Mouse (Mus musculus): Measurements from ENCODE around the gene 1700093K21Rik. TPM values are rescaled to one million over a fixed set of nuclear protein-coding genes. Genes with fewer than 3 reads are reported as not detected.

The 1700093K21Rik gene
- polyA plus RNA-seq, 1 experiment from 2014 or later, result not detected

DNA sequence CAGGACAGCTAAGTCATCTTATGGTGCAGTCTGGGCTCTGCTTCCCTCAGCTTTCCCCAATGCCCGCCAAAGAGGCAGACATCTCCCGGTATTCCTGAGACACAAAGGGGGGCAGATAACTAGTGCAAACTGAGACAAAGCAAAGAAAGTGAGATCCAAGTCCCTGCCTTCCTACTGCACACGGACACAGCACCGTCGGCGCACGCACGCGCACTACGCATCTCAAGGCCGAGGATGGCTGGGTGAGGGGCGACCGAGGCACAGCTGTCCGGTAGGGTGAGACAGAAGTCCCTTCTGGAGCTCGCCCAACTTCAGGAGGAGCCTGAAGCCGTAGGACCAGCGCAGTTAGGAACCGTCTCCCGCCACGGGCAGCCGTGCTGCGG lies 23.6 kb downstream of the 1700093K21Rik start:
- H3K9ac ChIP-seq, result peak overlapping the region; percentile 96
- H3K27ac ChIP-seq, result peak overlapping the region; percentile 92
- H3K4me2 ChIP-seq, result peak overlapping the region; percentile 84
- H3K4me3 ChIP-seq (replicated peaks), result peak overlapping the region; percentile 92
- no peaks in the 10 kb centered on the region for H3K27me3 ChIP-seq
- peaks cover 35% of the 10 kb centered on the region for H3K4me1 ChIP-seq (replicated peaks)
- H3K9me3 ChIP-seq (replicated peaks), result no peaks in the 10 kb centered on the region
- DNase-seq, result no peak
- peaks cover 35% of the 10 kb centered on the region for H3K36me3 ChIP-seq
- peak; percentile 64 for ATAC-seq (ENCODE audit: low read depth)
- 0% methylated on average over 22 of the region's 22 CpGs for WGBS (ENCODE audit: insufficient replicate concordance)

GRCm38 (mm10) chr11:23496661-23497060 lies 24.3 kb downstream of the 1700093K21Rik start:
- H3K9ac ChIP-seq, result peak overlapping the region; percentile 96
- H3K27me3 ChIP-seq, result no peaks in the 10 kb centered on the region
- H3K9me3 ChIP-seq (replicated peaks), result no peaks in the 10 kb centered on the region
- 0 out of 2 replicates have a peak overlapping the region, but pooled peaks have one; percentile 92 for H3K27ac ChIP-seq
- peaks cover 35% of the 10 kb centered on the region for H3K4me1 ChIP-seq (replicated peaks)
- WGBS (ENCODE audit: insufficient replicate concordance), result 61% methylated on average over 6 of the region's 6 CpGs
- DNase-seq, result peak; percentile 4
- H3K4me3 ChIP-seq (replicated peaks), result peak overlapping the region; percentile 92
- peak overlapping the region; percentile 84 for H3K4me2 ChIP-seq
- no peak for ATAC-seq (ENCODE audit: low read depth)
- H3K36me3 ChIP-seq, result peaks cover 40% of the 10 kb centered on the region

- no peak overlapping the region for H3K27ac ChIP-seq
- no peak overlapping the region for H3K9ac ChIP-seq
- peaks cover 54% of the 10 kb centered on the region for H3K36me3 ChIP-seq
- no peak overlapping the region for H3K4me3 ChIP-seq (replicated peaks)
- ATAC-seq (ENCODE audit: low read depth), result no peak
- 90% methylated on average over 6 of the region's 6 CpGs for WGBS (ENCODE audit: insufficient replicate concordance)
- no peaks in the 10 kb centered on the region for H3K9me3 ChIP-seq (replicated peaks)
- H3K27me3 ChIP-seq, result no peaks in the 10 kb centered on the region
- DNase-seq, result no peak
- peak overlapping the region; percentile 84; the same call in 1 of the 2 replicates for H3K4me2 ChIP-seq
- H3K4me1 ChIP-seq (replicated peaks), result peaks cover 35% of the 10 kb centered on the region
Observed at GRCm38 (mm10) chr11:23495231-23495630, 25.7 kb downstream of the 1700093K21Rik start.

DNA sequence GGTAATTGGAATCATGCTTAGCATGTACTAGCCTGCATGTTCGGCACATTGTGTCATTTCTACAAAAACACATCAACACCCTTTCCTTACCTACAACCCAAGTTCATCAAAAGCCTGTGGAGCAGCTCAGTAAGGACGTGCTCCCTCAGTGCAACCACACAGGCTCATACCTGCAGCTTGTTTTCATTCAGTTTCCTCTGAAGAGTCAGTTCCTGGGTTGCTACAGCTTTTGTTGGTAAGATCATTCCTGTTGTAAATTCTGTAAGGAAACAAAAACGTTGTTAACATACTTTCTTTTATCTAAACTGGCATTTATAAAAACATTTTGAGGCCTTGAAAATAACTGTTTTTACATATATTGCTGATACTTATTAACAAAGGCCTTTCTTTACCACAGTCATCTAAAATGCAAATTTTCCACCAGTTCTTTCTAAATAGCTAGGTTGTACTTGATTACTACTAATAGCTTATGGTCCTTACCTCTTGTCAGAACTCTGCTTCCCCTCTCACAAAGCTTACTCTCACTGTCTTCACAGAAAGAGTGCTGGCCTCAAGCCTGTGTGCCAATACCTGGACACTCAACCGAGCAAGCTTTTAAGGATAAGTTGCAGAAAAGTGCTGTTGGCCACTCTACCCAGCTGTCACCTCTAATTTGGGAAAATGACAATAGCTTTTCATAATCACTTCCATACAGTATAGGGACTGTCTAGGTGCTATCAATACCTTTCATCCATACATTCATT lies 28.7 kb downstream of the 1700093K21Rik start:
- no peak overlapping the region for H3K9ac ChIP-seq
- no peak for DNase-seq
- peaks cover 27% of the 10 kb centered on the region for H3K4me1 ChIP-seq (replicated peaks)
- no peak overlapping the region for H3K4me2 ChIP-seq
- H3K4me3 ChIP-seq (replicated peaks), result no peak overlapping the region
- H3K9me3 ChIP-seq (replicated peaks), result no peaks in the 10 kb centered on the region
- no peak overlapping the region for H3K27ac ChIP-seq
- no peaks in the 10 kb centered on the region for H3K27me3 ChIP-seq
- H3K36me3 ChIP-seq, result peaks cover 84% of the 10 kb centered on the region
- ATAC-seq (ENCODE audit: low read depth), result no peak
- WGBS (ENCODE audit: insufficient replicate concordance), result 75% methylated on average over 4 of the region's 4 CpGs

GRCm38 (mm10) chr11:23489955-23490354 lies 31.0 kb downstream of the 1700093K21Rik start:
- H3K4me1 ChIP-seq (replicated peaks), result peaks cover 5% of the 10 kb centered on the region
- no peaks in the 10 kb centered on the region for H3K9me3 ChIP-seq (replicated peaks)
- no peaks in the 10 kb centered on the region for H3K27me3 ChIP-seq
- ATAC-seq (ENCODE audit: low read depth) (no peak), DNase-seq (no peak)
- H3K4me2 ChIP-seq, result no peak overlapping the region
- WGBS (ENCODE audit: insufficient replicate concordance), result 35% methylated on average over 1 of the region's 1 CpGs
- H3K4me3 ChIP-seq (replicated peaks), result no peak overlapping the region
- no peak overlapping the region for H3K9ac ChIP-seq
- no peak overlapping the region for H3K27ac ChIP-seq
- peaks cover 91% of the 10 kb centered on the region for H3K36me3 ChIP-seq

Small RNA genes lying within 50 kb of the gene (microRNA-seq; reads per million reads assigned to microRNA genes)
- not detected for gene Gm47279

Other genes starting within 250 kb of the 1700093K21Rik start
- 9.4 and 9.5 TPM in 2 replicates for gene Usp34, start 214.3 kb downstream of the 1700093K21Rik start, polyA plus RNA-seq (2015; fragmentation: Nextera tagmentation; extraction: Ambion mirVana)
- gene Ahsa2, start 23.1 kb downstream of the 1700093K21Rik start, polyA plus RNA-seq (2015; fragmentation: Nextera tagmentation; extraction: Ambion mirVana), result 30.0 and 43.5 TPM in 2 replicates
- 14.1 and 16.4 TPM in 2 replicates for gene 0610010F05Rik, start 112.5 kb upstream of the 1700093K21Rik start, polyA plus RNA-seq (2015; fragmentation: Nextera tagmentation; extraction: Ambion mirVana)
- gene Pus10, start 144.5 kb upstream of the 1700093K21Rik start, polyA plus RNA-seq (2015; fragmentation: Nextera tagmentation; extraction: Ambion mirVana), result 16.3 and 19.2 TPM in 2 replicates
- 11.8 and 16.1 TPM in 2 replicates for gene Pex13, start 144.8 kb upstream of the 1700093K21Rik start, polyA plus RNA-seq (2015; fragmentation: Nextera tagmentation; extraction: Ambion mirVana)
- gene Rel, start 249.8 kb upstream of the 1700093K21Rik start, polyA plus RNA-seq (2015; fragmentation: Nextera tagmentation; extraction: Ambion mirVana), result 0.33 and 0.41 TPM in 2 replicates